Mouse (Mus musculus) midbrain, postnatal 0 days (tissue): ENCODE results near the gene Afdn. TPM values are rescaled to one million over a fixed set of nuclear protein-coding genes. Genes with fewer than 3 reads are reported as not detected.

ENCODE experiments used
- ATAC-seq: fragments of 200-750 bp; cut with Nextera tagmentation; 2 replicates; pipeline ENCODE4 v1.8.0; 2017; ENCODE audit warnings: moderate number of reproducible peaks, mild to moderate bottlenecking, moderate TSS enrichment, moderate library complexity; ENCODE audit not compliant: low FRiP score
- DNase-seq: peaks from one replicate; pipeline ENCODE4 v3.0.0-alpha.2; 2015; ENCODE audit warnings: low spot score
- H3K27ac ChIP-seq: fragments of 300-500 bp; sonication (generic); 2 replicates; pipeline ENCODE4 v1.5.1; 2014; ENCODE audit warnings: low read depth, mild to moderate bottlenecking, low read length, mixed read lengths
- H3K27me3 ChIP-seq: fragments of 300-500 bp; sonication (generic); 2 replicates; pipeline ENCODE4 v1.6.1; 2014; ENCODE audit warnings: low read length, control low read depth, mixed read lengths; ENCODE audit not compliant: insufficient read depth
- H3K36me3 ChIP-seq: fragments of 300-500 bp; sonication (generic); 2 replicates; pipeline ENCODE4 v1.6.1; 2014; ENCODE audit warnings: low read length, control low read depth, mixed read lengths; ENCODE audit not compliant: insufficient read depth
- H3K4me1 ChIP-seq: fragments of 300-500 bp; sonication (generic); 2 replicates; pipeline ENCODE4 v1.6.1; 2014; ENCODE audit warnings: mild to moderate bottlenecking, control low read depth, antibody characterized with exemption, low read length, mixed read lengths; ENCODE audit not compliant: insufficient read depth
- H3K4me2 ChIP-seq: fragments of 300-500 bp; sonication (generic); 2 replicates; pipeline ENCODE4 v1.6.1; 2014; ENCODE audit warnings: low read depth, mild to moderate bottlenecking, low read length, mixed read lengths; ENCODE audit not compliant: poor library complexity, severe bottlenecking
- H3K4me3 ChIP-seq: fragments of 300-500 bp; sonication (generic); 2 replicates; pipeline ENCODE4 v1.5.1; 2014; ENCODE audit warnings: low read depth, mild to moderate bottlenecking, low read length, moderate library complexity
- H3K9ac ChIP-seq: fragments of 300-500 bp; sonication (generic); replicated peaks from 2 replicates; pipeline ENCODE4 v1.6.1; 2014; ENCODE audit warnings: mild to moderate bottlenecking, low read length, moderate library complexity, mixed read lengths; ENCODE audit not compliant: poor library complexity, severe bottlenecking
- H3K9me3 ChIP-seq: fragments of 300-500 bp; sonication (generic); 2 replicates; pipeline ENCODE4 v1.6.1; 2016; ENCODE audit warnings: low read length, control low read depth
- CTCF ChIP-seq: IDR thresholded peaks from 2 replicates; pipeline ENCODE4 v1.5.1; 2016; ENCODE audit warnings: antibody characterized with exemption, mild to moderate bottlenecking
- WGBS: fragments of 180-500 bp; shearing (Covaris S2); extraction: QIAGEN DNeasy Blood & Tissue Kit; methylation state at CpG from one replicate; pipeline ENCODE4 v1.1.7; 2014; 5-methylcytosine and 5-hydroxymethylcytosine counted together
- polyA plus RNA-seq: library from polyadenylated mRNA; unstranded; fragments of >200 nt; fragmentation: Nextera tagmentation; extraction: Ambion mirVana; gene quantifications from 2 replicates; pipeline ENCODE4 v1.2.1, GENCODE M21; 2015
- total RNA-seq: library from RNA; depleted of rRNA; stranded (reverse); fragments of >200 nt; gene quantifications from 2 replicates; pipeline ENCODE4 v1.2.3, GENCODE M21; 2014

Gene Afdn
- total and polyA plus RNA-seq, 2 experiments from 2014 or later: 100 to 138 TPM

DNA sequence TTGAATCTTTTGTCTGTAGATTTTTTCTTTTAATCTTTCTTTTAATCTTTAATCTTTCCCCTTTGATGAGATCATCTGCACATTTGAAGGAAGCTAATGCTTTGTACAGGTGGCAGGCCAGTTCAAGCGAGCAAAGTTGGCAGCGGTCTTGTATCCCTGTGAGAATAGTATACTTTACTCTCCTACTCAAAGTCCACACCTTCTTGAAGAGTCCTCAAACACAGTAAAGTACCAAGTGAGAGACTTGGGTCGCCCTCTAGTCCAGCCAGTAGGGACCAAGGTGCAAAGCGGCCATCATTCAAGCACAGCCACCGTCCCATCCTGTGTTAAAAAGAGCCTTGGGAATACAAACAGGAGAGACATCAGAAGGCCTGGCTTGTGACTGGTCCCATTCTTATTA, 25.3 kb upstream of the Afdn start:
- Histone ChIP-seq H3K9ac (no peak overlapping the region), H3K4me2 (no peak overlapping the region), H3K9me3 (no peaks in the 10 kb centered on the region), H3K27ac (no peak overlapping the region), H3K36me3 (no peaks in the 10 kb centered on the region), H3K27me3 (no peaks in the 10 kb centered on the region), H3K4me1 (peaks cover 2% of the 10 kb centered on the region; the same call in 1 of the 2 replicates), H3K4me3 (no peak overlapping the region)
- no peak for TF ChIP-seq CTCF
- 82% methylated on average over 5 of the region's 5 CpGs for WGBS
- no peak for DNase-seq
- no peak for ATAC-seq

DNA sequence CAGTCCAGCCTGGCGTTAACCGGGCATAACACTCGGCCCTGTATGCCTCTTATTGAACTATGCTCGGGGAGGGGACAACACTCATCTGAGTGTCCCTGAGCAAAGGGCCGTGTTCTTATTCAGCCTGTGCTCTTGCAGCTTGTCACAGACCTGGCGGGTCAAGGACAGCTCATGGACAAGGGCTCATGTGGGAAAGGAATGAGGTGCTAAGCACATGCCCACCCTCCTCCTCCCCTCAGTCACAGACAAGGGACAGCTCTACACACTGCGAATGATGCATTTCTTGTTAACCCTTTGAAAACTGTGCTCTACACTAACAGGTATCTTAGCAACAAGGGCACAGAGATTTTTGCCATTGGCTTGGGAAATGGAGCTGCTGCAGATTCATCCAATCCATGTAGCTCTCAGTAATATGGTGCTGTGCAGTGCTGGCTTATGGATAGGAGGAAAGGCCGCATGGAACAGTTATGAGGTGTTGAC, 24.5 kb upstream of the Afdn start:
- Histone ChIP-seq H3K27ac (no peak overlapping the region), H3K4me1 (peaks cover 2% of the 10 kb centered on the region; the same call in 1 of the 2 replicates), H3K9ac (no peak overlapping the region), H3K4me2 (no peak overlapping the region), H3K4me3 (no peak overlapping the region), H3K36me3 (no peaks in the 10 kb centered on the region), H3K9me3 (no peaks in the 10 kb centered on the region), H3K27me3 (no peaks in the 10 kb centered on the region)
- peak; percentile 57 for DNase-seq
- no peak for TF ChIP-seq CTCF
- peak; percentile 81 for ATAC-seq
- WGBS: 71% methylated on average over 8 of the region's 8 CpGs

DNA sequence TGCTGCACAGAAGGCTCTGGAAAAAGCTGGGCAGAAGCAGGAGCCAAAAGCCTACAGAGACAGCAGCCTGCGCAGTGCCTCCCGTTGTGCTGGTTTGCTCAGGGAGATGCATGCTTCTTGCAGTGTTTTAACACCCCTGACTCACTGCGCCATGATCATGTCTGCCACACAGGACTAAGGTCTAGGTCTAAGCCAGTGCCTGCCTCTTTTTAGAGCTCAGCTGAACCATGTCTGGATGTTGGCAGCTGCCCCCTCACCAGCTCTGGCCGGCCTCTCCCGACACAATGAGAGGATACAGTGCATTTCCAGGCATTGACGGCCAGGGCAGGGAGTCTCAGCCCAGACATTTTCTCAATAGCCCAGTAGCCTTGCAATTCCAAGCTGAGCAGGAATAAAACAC, 23.0 kb upstream of the Afdn start:
- no peaks in the 10 kb centered on the region for H3K27me3 ChIP-seq
- no peaks in the 10 kb centered on the region for H3K36me3 ChIP-seq
- DNase-seq (peak; percentile 21), ATAC-seq (no peak)
- no peak for TF ChIP-seq CTCF
- H3K4me3 ChIP-seq: no peak overlapping the region
- H3K4me1 ChIP-seq: peaks cover 2% of the 10 kb centered on the region; the same call in 1 of the 2 replicates
- WGBS: 64% methylated on average over 6 of the region's 6 CpGs
- H3K4me2 ChIP-seq: no peak overlapping the region
- H3K9me3 ChIP-seq: no peaks in the 10 kb centered on the region
- no peak overlapping the region for H3K27ac ChIP-seq
- H3K9ac ChIP-seq: no peak overlapping the region

DNA sequence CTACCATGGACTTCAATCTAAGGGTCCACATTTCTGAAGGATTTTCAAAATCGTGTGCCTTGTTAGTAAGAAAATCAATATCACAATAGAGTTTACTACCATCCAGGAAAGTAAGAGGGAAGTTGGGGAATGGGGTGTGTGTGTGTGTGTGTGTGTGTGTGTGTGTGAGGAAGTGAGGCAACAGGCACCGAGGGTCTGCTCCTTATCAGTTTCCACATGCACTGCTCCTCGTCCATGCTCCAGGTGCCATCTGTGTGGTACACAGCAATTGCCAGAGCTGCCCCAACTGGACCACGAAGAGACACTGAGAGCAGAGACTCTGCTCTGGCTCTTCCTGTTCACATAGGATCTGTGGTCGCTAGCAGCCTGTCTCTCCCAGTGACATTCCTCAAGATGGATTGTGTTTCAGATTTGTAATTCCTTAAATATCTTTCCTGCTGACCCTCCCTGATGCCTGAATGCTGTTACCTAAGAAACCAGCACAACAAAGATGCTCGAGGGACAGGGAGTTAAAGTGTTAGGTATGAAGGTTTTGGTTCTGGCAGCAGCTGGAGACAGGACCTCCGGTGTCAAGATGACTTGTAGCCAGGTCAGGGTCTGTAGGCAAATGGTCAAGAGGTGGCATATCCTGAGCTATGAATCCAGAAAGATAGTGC, 22.1 kb upstream of the Afdn start:
- no peak for ATAC-seq
- Histone ChIP-seq H3K4me3 (no peak overlapping the region), H3K27ac (no peak overlapping the region), H3K4me2 (no peak overlapping the region), H3K36me3 (no peaks in the 10 kb centered on the region), H3K9ac (no peak overlapping the region), H3K27me3 (no peaks in the 10 kb centered on the region), H3K9me3 (no peaks in the 10 kb centered on the region), H3K4me1 (peaks cover 2% of the 10 kb centered on the region; the same call in 1 of the 2 replicates)
- TF ChIP-seq CTCF: no peak
- no peak for DNase-seq
- WGBS: 70% methylated on average over 7 of the region's 7 CpGs

DNA sequence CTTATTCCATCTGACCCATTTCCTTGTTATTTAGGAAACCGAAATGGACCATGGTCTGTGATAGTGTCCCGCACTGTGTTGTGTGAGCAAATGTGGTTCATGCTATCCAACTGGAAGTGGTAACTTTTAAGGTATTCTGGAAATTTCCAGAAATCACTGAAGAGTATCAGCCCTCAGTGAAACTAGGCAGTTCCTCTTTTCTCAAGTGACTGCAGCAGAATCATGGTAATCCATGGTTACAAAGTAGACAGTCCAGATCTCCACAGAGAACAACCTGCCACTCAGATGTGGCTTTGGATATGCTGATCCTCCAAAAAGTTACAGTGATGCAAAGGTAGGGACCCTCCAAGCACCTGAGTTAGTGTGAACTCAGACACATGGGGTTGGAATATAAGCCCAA, 21.4 kb upstream of the Afdn start:
- Histone ChIP-seq H3K9ac (no peak overlapping the region), H3K27me3 (no peaks in the 10 kb centered on the region), H3K36me3 (no peaks in the 10 kb centered on the region), H3K27ac (no peak overlapping the region), H3K9me3 (no peaks in the 10 kb centered on the region), H3K4me1 (peaks cover 2% of the 10 kb centered on the region; the same call in 1 of the 2 replicates), H3K4me2 (no peak overlapping the region), H3K4me3 (no peak overlapping the region)
- ATAC-seq: no peak
- DNase-seq: no peak
- 92% methylated on average over 2 of the region's 2 CpGs for WGBS
- TF ChIP-seq CTCF: no peak

DNA sequence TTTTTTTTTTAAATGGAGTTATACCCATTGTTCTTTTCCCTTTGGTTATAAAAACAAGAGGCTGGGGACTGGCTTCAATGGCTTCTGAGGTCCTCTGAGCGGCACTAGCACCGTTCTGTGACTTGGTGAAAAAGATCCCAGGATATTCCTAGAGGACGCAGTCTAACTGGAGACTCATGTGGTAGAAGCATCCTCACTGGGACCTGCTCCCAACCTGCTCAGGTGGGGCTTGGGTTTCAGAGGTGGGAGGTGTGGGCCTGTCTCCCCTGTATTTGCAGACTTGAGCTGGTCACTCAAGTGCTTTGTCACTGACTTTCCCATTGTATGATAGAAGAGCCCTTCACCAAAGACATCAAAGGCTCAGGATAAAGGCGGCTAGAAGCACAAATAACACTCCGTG, 20.4 kb upstream of the Afdn start:
- Histone ChIP-seq H3K4me1 (peaks cover 5% of the 10 kb centered on the region; the same call in 1 of the 2 replicates), H3K4me2 (no peak overlapping the region), H3K36me3 (no peaks in the 10 kb centered on the region), H3K27ac (no peak overlapping the region), H3K27me3 (no peaks in the 10 kb centered on the region), H3K9me3 (no peaks in the 10 kb centered on the region), H3K9ac (no peak overlapping the region), H3K4me3 (no peak overlapping the region)
- TF ChIP-seq CTCF: no peak
- DNase-seq (no peak), ATAC-seq (no peak)
- 73% methylated on average over 5 of the region's 5 CpGs for WGBS
